Mouse (Mus musculus): ENCODE measurements around the gene Elavl3. TPM values are rescaled to one million over a fixed set of nuclear protein-coding genes. Genes with fewer than 3 reads are reported as not detected.
A peak's percentile ranks its signal among the peaks of the same experiment; 100 is the strongest.

The Elavl3 gene
- polyA plus RNA-seq, 1 experiment from 2014 or later: 66.4 TPM

DNA sequence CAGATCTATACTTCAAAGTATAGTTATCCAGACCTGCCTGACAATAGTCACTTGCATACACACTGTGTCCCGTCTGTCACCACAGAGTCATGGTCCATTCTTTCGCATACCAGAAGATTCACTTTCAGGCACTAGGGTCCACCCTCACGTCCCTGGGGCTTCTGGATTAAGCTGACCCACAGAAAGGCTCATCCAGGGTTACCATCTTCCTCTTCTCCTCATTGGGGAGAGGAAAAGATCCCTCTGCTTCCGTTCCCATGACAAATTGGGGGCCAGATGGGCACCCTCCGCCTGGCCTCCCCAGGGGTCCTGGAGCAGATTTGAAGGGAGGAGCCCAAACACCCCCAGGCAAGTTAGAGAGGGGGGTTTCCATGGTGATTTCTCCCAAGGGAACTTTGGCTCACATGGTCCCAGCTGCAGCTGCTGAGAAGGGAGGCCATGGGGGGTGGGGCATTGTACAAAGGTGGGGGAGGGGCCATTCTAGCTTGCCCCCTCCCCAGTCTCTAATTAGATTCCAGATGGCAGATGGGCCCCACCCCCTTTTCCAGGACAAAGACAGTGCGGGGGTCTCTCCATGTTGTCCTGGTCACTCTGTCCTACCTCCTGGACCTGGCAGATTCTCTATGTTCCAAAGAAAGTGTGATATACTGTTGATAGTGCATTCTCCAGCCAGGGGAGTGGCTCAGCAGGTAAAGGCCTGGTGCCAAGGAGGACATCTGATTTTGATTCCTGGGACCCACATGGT, 16.4 kb downstream of the Elavl3 start:
- peak; percentile 54 for ATAC-seq
- Histone ChIP-seq H3K36me3 (ENCODE audit: poor library complexity, severe bottlenecking) (peaks cover 62% of the 10 kb centered on the region), H3K9me3 (replicated peaks) (no peaks in the 10 kb centered on the region), H3K9ac (no peak overlapping the region), H3K27ac (peak overlapping the region; percentile 54), H3K27me3 (no peaks in the 10 kb centered on the region), H3K4me3 (no peak overlapping the region), H3K4me1 (peaks cover 21% of the 10 kb centered on the region), H3K4me2 (no peak overlapping the region)
- WGBS: 35% methylated on average over 6 of the region's 6 CpGs

DNA sequence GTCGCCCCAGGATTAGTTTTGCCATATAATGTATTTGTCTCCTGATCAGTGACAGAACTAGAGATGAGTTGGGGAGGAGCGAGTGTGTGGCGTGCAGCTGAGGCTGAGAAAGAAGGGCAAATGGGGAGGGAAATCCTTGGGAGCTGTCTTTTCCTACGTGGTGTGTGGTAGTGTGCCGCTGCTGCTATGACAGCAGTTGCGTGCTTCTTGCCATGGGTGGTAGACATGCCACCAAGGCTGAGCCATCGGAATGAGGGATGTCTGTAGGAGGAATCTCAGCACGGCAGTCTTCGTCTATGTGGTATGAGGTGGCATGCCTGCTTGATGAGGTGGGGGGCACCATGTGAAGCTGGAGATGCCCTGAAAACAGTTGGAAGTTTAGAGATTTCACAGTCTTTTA, 21.4 kb downstream of the Elavl3 start:
- 94% methylated on average over 9 of the region's 9 CpGs for WGBS
- Histone ChIP-seq H3K27me3 (no peaks in the 10 kb centered on the region), H3K9me3 (replicated peaks) (no peaks in the 10 kb centered on the region), H3K4me3 (no peak overlapping the region), H3K9ac (no peak overlapping the region), H3K4me2 (no peak overlapping the region), H3K36me3 (ENCODE audit: poor library complexity, severe bottlenecking) (peaks cover 96% of the 10 kb centered on the region), H3K27ac (no peak overlapping the region), H3K4me1 (peaks cover 25% of the 10 kb centered on the region)
- no peak for ATAC-seq

GRCm38 (mm10) chr9:22028467-22028866, 23.4 kb downstream of the Elavl3 start:
- no peak overlapping the region for H3K4me2 ChIP-seq
- no peaks in the 10 kb centered on the region for H3K9me3 ChIP-seq (replicated peaks)
- no peak for ATAC-seq
- no peak overlapping the region for H3K9ac ChIP-seq
- H3K36me3 ChIP-seq (ENCODE audit: poor library complexity, severe bottlenecking): peaks cover 96% of the 10 kb centered on the region
- H3K27ac ChIP-seq: no peak overlapping the region
- 18% methylated on average over 7 of the region's 7 CpGs for WGBS
- H3K4me3 ChIP-seq: no peak overlapping the region
- H3K27me3 ChIP-seq: no peaks in the 10 kb centered on the region
- peaks cover 17% of the 10 kb centered on the region for H3K4me1 ChIP-seq

DNA sequence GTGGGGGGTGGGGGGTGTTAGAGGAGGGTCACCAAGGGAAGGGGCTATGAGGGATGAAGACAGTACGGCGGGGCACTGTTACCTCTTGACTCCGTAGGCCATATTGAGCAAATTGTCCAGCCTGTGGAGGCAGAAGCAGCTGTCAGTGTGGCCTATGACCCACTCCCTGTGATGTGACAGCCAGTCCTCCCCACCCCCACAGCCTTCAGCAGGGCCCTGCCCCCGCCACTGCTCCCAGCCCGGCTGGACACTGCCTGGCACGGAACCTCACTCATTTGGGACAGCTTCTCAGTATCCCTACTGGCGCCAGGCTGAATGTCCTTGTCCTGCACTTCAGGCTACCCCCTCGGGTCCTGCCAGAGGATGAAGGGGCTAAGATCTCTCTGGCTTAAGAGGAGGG, 27.2 kb downstream of the Elavl3 start:
- no peak for ATAC-seq
- Histone ChIP-seq H3K27ac (no peak overlapping the region), H3K27me3 (no peaks in the 10 kb centered on the region)

GRCm38 (mm10) chr9:22017208-22017825, 34.5 kb downstream of the Elavl3 start:
- no peak for ATAC-seq
- WGBS: 83% methylated on average over 7 of the region's 7 CpGs
- Histone ChIP-seq H3K4me3 (no peak overlapping the region), H3K4me2 (no peak overlapping the region), H3K9ac (no peak overlapping the region), H3K4me1 (no peaks in the 10 kb centered on the region), H3K27ac (no peak overlapping the region), H3K27me3 (no peaks in the 10 kb centered on the region), H3K36me3 (ENCODE audit: poor library complexity, severe bottlenecking) (peaks cover 74% of the 10 kb centered on the region), H3K9me3 (replicated peaks) (no peaks in the 10 kb centered on the region)

More for the DNA sequence above, 27.2 kb downstream of the Elavl3 start:
- Histone ChIP-seq H3K4me2 (no peak overlapping the region), H3K4me1 (peaks cover 17% of the 10 kb centered on the region), H3K9me3 (replicated peaks) (no peaks in the 10 kb centered on the region), H3K36me3 (ENCODE audit: poor library complexity, severe bottlenecking) (peaks cover 80% of the 10 kb centered on the region), H3K9ac (no peak overlapping the region), H3K4me3 (no peak overlapping the region)
- 63% methylated on average over 8 of the region's 8 CpGs for WGBS

- no peak overlapping the region for H3K9ac ChIP-seq
- ATAC-seq: no peak
- WGBS: 65% methylated on average over 10 of the region's 10 CpGs
- peaks cover 82% of the 10 kb centered on the region for H3K36me3 ChIP-seq (ENCODE audit: poor library complexity, severe bottlenecking)
- H3K4me1 ChIP-seq: no peaks in the 10 kb centered on the region
- H3K4me3 ChIP-seq: no peak overlapping the region
- no peak overlapping the region for H3K4me2 ChIP-seq
- H3K27me3 ChIP-seq: no peaks in the 10 kb centered on the region
- H3K9me3 ChIP-seq (replicated peaks): no peaks in the 10 kb centered on the region
- no peak overlapping the region for H3K27ac ChIP-seq
Measured at GRCm38 (mm10) chr9:22016245-22016644, 35.6 kb downstream of the Elavl3 start.

GRCm38 (mm10) chr9:22012731-22013130, 39.1 kb downstream of the Elavl3 start:
- Histone ChIP-seq H3K36me3 (ENCODE audit: poor library complexity, severe bottlenecking) (peaks cover 94% of the 10 kb centered on the region), H3K9ac (no peak overlapping the region), H3K27ac (no peak overlapping the region), H3K4me3 (no peak overlapping the region), H3K4me2 (no peak overlapping the region), H3K4me1 (no peaks in the 10 kb centered on the region), H3K27me3 (no peaks in the 10 kb centered on the region), H3K9me3 (replicated peaks) (no peaks in the 10 kb centered on the region)
- ATAC-seq: peak; percentile 23
- WGBS: 90% methylated on average over 13 of the region's 13 CpGs

GRCm38 (mm10) chr9:22011055-22011454, 40.8 kb downstream of the Elavl3 start:
- Histone ChIP-seq H3K9me3 (replicated peaks) (no peaks in the 10 kb centered on the region), H3K4me1 (0 out of 2 replicates have a peak, but pooled peaks cover 2% of the 10 kb centered on the region), H3K9ac (no peak overlapping the region), H3K4me3 (no peak overlapping the region), H3K27ac (no peak overlapping the region), H3K36me3 (ENCODE audit: poor library complexity, severe bottlenecking) (peaks cover 96% of the 10 kb centered on the region), H3K4me2 (no peak overlapping the region), H3K27me3 (no peaks in the 10 kb centered on the region)
- ATAC-seq: peak; percentile 22; the same call in 1 of the 2 replicates
- WGBS: 87% methylated on average over 5 of the region's 5 CpGs

GRCm38 (mm10) chr9:22004546-22004945, 47.3 kb downstream of the Elavl3 start:
- H3K36me3 ChIP-seq (ENCODE audit: poor library complexity, severe bottlenecking): peaks cover 57% of the 10 kb centered on the region

GRCm38 (mm10) chr9:22003163-22003554, 48.7 kb downstream of the Elavl3 start:
- Histone ChIP-seq H3K9me3 (replicated peaks) (no peaks in the 10 kb centered on the region), H3K4me2 (peak overlapping the region; percentile 90), H3K4me3 (peak overlapping the region; percentile 67), H3K27ac (peak overlapping the region; percentile 49), H3K4me1 (peaks cover 37% of the 10 kb centered on the region), H3K9ac (peak overlapping the region; percentile 73), H3K27me3 (no peaks in the 10 kb centered on the region), H3K36me3 (ENCODE audit: poor library complexity, severe bottlenecking) (peaks cover 43% of the 10 kb centered on the region)
- WGBS: under 1% methylated on average over 18 of the region's 18 CpGs
- peak; percentile 3 for ATAC-seq

More at GRCm38 (mm10) chr9:22004546-22004945, 47.3 kb downstream of the Elavl3 start:
- Histone ChIP-seq H3K4me1 (peaks cover 37% of the 10 kb centered on the region), H3K9me3 (replicated peaks) (no peaks in the 10 kb centered on the region), H3K4me3 (0 out of 2 replicates have a peak overlapping the region, but pooled peaks have one; percentile 67), H3K4me2 (0 out of 2 replicates have a peak overlapping the region, but pooled peaks have one; percentile 1), H3K9ac (no peak overlapping the region), H3K27ac (no peak overlapping the region), H3K27me3 (no peaks in the 10 kb centered on the region)
- no peak for ATAC-seq
- WGBS: 91% methylated on average over 12 of the region's 12 CpGs

DNA sequence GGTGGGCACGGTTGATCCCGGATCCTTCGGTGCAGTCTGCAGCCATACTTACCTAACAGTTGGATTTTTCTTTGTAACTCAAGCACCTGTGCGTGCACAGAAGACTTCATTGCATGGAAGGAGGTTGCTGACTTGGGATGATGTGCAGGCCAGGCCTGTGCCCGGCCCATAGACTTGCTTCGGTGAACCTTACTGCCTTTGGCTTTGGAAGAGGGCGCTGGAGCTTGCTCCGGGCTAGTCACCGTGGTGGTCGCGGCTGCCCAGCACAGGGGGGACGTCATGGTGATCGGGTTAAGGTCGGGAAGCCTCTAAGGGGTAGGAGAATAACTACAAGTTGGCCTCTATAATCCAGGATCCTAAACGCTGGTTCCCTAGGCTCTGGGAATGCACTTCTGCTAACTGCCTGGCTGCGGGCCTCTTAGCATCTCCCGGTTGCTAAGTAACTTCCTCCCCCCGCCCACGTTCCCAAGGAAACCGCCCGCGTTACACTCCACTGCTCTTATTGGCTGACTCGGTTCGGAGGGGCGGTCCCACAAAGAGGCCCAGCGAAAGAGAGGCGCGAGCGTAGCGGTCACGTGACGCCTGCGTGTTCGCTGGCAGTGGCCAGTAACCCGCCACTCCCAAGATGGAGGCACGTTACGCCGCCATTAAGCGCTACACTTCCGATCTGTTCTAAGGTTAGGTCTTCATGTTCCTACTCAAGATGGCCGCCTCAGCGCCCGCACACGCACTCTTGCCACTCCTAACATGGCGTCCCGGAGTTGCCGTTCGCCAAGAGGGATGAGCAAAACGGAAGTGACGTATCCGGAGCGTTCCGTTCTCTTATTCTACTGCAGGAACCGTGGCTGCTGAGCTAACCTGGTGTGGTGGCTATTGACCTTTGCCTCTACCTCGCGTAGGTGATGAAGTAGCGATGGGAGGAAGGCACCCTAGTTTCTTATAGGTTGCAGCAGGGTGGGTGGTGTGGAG, 49.3 kb downstream of the Elavl3 start, which contains the start of the genes Ccdc151 and Prkcsh:
Ccdc151 (minus strand) TSS at position 441 of the 969 bp plus-strand sequence.
Prkcsh (plus strand) TSS at position 613 of the 969 bp plus-strand sequence.
- H3K9me3 ChIP-seq (replicated peaks): no peaks in the 10 kb centered on the region
- H3K9ac ChIP-seq: peak within 1 kb of the TSS; percentile 73
- peaks cover 37% of the 10 kb centered on the region for H3K4me1 ChIP-seq
- peak within 1 kb of the TSS; percentile 66 for H3K27ac ChIP-seq
- H3K36me3 ChIP-seq (ENCODE audit: poor library complexity, severe bottlenecking): peaks cover 37% of the 10 kb centered on the region
- ATAC-seq: peak; percentile 99
- H3K4me3 ChIP-seq: peak within 1 kb of the TSS; percentile 67
- WGBS: 5% methylated on average over 57 of the region's 57 CpGs
- no peaks in the 10 kb centered on the region for H3K27me3 ChIP-seq
- peak within 1 kb of the TSS; percentile 90 for H3K4me2 ChIP-seq
